ENCODE assay signal across 11 mouse cellular contexts in genomic region chr12:56674726-56675125, GRCm38 (mm10). TPM values are rescaled to one million over a fixed set of nuclear protein-coding genes. Genes with fewer than 3 reads are reported as not detected.
DNase-seq lines count a peak whose midpoint lies in the region; ATAC-seq and TF ChIP-seq lines count a peak whose summit lies in the region.
"Had no signal": no experiment of that assay in that cellular context is flagged by ENCODE, and none has a peak within 500 bp of the region (broad histone marks: within the 10 kb centered on the region; RNA-seq: fewer than 3 reads in every experiment).

No protein-coding gene starts in this region.

- no peak overlapping the region for H3K9ac ChIP-seq in heart, postnatal 0 days (replicated peaks; ENCODE audit: low read depth, low read length)
- no peak overlapping the region for H3K9ac ChIP-seq in heart, embryonic 11.5 days (ENCODE audit: low read depth, low read length)
- H3K9ac ChIP-seq: hindbrain, embryonic 15.5 days; neural tube, embryonic 13.5 days had no signal

- no peak for TF ChIP-seq EP300 in heart, postnatal 0 days (IDR thresholded peaks at IDR 0.05; ENCODE audit: low read depth)

- no peak for TF ChIP-seq POLR2A in lung, adult 2 months (IDR thresholded peaks at IDR 0.05; ENCODE audit: borderline replicate concordance, extremely low read depth, low read depth, low read length)

- ATAC-seq in heart, postnatal 0 days (ENCODE audit: insufficient read depth, low read depth), result no peak
- ATAC-seq in heart, embryonic 11.5 days (replicated peaks; ENCODE audit: insufficient number of reproducible peaks, low FRiP score, low TSS enrichment), result no peak
- no peak for ATAC-seq in inflammation-experienced regulatory T-cells, adult 6 months

- H3K4me1 ChIP-seq in heart, postnatal 0 days (ENCODE audit: control insufficient read depth, insufficient read depth), result no peaks in the 10 kb centered on the region
- H3K4me1 ChIP-seq in heart, embryonic 11.5 days (ENCODE audit: control insufficient read depth, insufficient read depth, low read length), result no peaks in the 10 kb centered on the region
- no peaks in the 10 kb centered on the region for H3K4me1 ChIP-seq in lung, adult 2 months (ENCODE audit: control insufficient read depth, insufficient read depth, low read length)
- H3K4me1 ChIP-seq: hindbrain, embryonic 15.5 days; neural tube, embryonic 13.5 days had no signal

- DNase-seq in heart, postnatal 0 days (ENCODE audit: low spot score), result no peak
- DNase-seq in lung, adult 2 months, result no peak
- no peak for DNase-seq in lung, adult 18-20 months
- DNase-seq in NIH3T3 (ENCODE audit: low read depth), result peak; percentile 56
- DNase-seq in lung, postnatal 36 days, result peak; percentile 29
- DNase-seq in right cerebral cortex, postnatal 36 days (ENCODE audit: low spot score in 2 of 2), result no peak
- DNase-seq: gastrocnemius, postnatal 36 days had no signal

- no peaks in the 10 kb centered on the region for H3K9me3 ChIP-seq in heart, postnatal 0 days (replicated peaks; ENCODE audit: control insufficient read depth, low read length)
- H3K9me3 ChIP-seq in heart, embryonic 11.5 days (replicated peaks; ENCODE audit: control insufficient read depth, low read length), result no peaks in the 10 kb centered on the region
- H3K9me3 ChIP-seq: hindbrain, embryonic 15.5 days; neural tube, embryonic 13.5 days had no signal

- H3K27ac ChIP-seq in heart, postnatal 0 days (ENCODE audit: low read depth), result no peak overlapping the region
- H3K27ac ChIP-seq in heart, embryonic 11.5 days (ENCODE audit: low read depth, low read length), result no peak overlapping the region
- H3K27ac ChIP-seq: hindbrain, embryonic 15.5 days; neural tube, embryonic 13.5 days had no signal

- WGBS in heart, postnatal 0 days, result 32% methylated on average over 3 of the region's 3 CpGs
- 31% methylated on average over 3 of the region's 3 CpGs for WGBS in heart, embryonic 11.5 days (ENCODE audit: insufficient replicate concordance)
- 24% methylated on average over 3 of the region's 3 CpGs for WGBS in lung, adult 2 months

- H3K27me3 ChIP-seq in heart, postnatal 0 days (ENCODE audit: control insufficient read depth, insufficient read depth, low read length), result peaks cover 13% of the 10 kb centered on the region
- H3K27me3 ChIP-seq in heart, embryonic 11.5 days (ENCODE audit: control insufficient read depth, insufficient read depth, low read length), result peaks cover 10% of the 10 kb centered on the region

- no peaks in the 10 kb centered on the region for H3K36me3 ChIP-seq in heart, postnatal 0 days (replicated peaks; ENCODE audit: control insufficient read depth, insufficient read depth, low read length)
- no peaks in the 10 kb centered on the region for H3K36me3 ChIP-seq in heart, embryonic 11.5 days (ENCODE audit: control insufficient read depth, insufficient read depth, low read length)
- H3K36me3 ChIP-seq: hindbrain, embryonic 15.5 days; neural tube, embryonic 13.5 days had no signal

- H3K4me2 ChIP-seq in heart, postnatal 0 days (ENCODE audit: low read depth, low read length), result no peak overlapping the region
- H3K4me2 ChIP-seq in heart, embryonic 11.5 days, result no peak overlapping the region
- H3K4me2 ChIP-seq: hindbrain, embryonic 15.5 days; neural tube, embryonic 13.5 days had no signal

- H3K4me3 ChIP-seq in heart, postnatal 0 days (ENCODE audit: low read depth, low read length), result no peak overlapping the region
- no peak overlapping the region for H3K4me3 ChIP-seq in heart, embryonic 11.5 days (ENCODE audit: low read depth, low read length)
- H3K4me3 ChIP-seq in lung, adult 2 months (replicated peaks; ENCODE audit: extremely low read depth, low read depth, low read length), result no peak overlapping the region
- H3K4me3 ChIP-seq: hindbrain, embryonic 15.5 days; neural tube, embryonic 13.5 days had no signal

- peak; percentile 37 for TF ChIP-seq CTCF in heart, postnatal 0 days (IDR thresholded peaks at IDR 0.05; ENCODE audit: low read depth)
- TF ChIP-seq CTCF in lung, adult 2 months (IDR thresholded peaks at IDR 0.05; ENCODE audit: insufficient read depth, low read length), result peak; percentile 43; the same call in 1 of the 2 replicates

RNA-seq across cellular contexts. Expression of gene Pax9, which starts 16.8 kb away (rescaled TPM):
- 0.12 TPM in 1 of 2 replicates, not detected in the other for total RNA-seq in heart, postnatal 0 days (2014; rRNA removed; ENCODE audit: low replicate concordance)
- 0.10 and 0.12 TPM in 2 replicates for polyA plus RNA-seq in heart, postnatal 0 days (2015; fragmentation: Nextera tagmentation; extraction: Ambion mirVana)
- 0.08 and 0.50 TPM in 2 replicates for polyA plus RNA-seq in heart, embryonic 11.5 days (2014; fragmentation: Nextera tagmentation; extraction: Ambion mirVana)
- 0.98 and 16.8 TPM in 2 replicates for polyA plus RNA-seq in lung, adult 2 months (2012; rRNA removed)
- polyA plus RNA-seq in inflammation-experienced regulatory T-cells, adult 6 months (2017; shearing (Covaris generic)), result under 1 TPM in 1 of 3 experiments, not detected in 2; 0.25 TPM
- polyA plus RNA-seq: hindbrain, embryonic 15.5 days had no signal

Comparison
In these comparisons a context has a peak if more than half of its experiments do, and no peak if none do; other contexts are left out.
1. DNase-seq: peak in NIH3T3 (single experiment) and lung, postnatal 36 days (single experiment); none in heart, postnatal 0 days (single experiment), lung, adult 2 months (single experiment), lung, adult 18-20 months (0 of 2) and right cerebral cortex, postnatal 36 days (0 of 2).